12 mouse cellular contexts compared by ENCODE assay signal in the genomic region with DNA sequence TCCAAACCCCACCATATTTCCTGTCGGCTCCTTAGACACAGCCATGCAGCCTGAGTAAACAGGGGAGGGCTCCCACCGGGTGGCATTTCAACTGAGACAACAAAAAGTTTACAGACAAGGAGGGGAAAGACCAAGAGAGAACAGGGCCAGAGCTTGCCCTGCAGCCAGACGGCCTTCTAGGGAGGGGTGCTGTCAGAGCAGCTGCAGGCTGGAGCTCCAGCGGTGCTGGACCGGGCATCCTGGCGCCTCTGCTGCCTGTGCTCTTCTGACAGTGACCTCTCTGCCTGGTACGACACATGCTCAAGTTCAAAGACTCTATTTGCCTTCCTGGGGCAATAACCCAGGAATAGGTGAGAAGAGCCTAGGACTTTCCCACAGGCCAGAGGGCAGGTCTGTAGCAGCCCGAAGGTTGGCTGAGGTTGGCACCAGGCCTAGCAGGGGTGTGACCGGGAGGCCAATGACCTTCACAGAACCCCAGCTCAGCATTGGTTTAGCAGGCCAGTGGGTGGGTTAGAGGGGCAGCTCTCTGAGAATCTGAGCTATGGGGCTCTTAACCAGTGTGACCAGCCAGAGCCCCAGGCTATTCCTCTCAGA. TPM values are rescaled to one million over a fixed set of nuclear protein-coding genes. Genes with fewer than 3 reads are reported as not detected.
DNase-seq lines count a peak whose midpoint lies in the region; ATAC-seq lines count a peak whose summit lies in the region.
"Had no signal": no experiment of that assay in that cellular context is flagged by ENCODE, and none has a peak within 500 bp of the region (broad histone marks: within the 10 kb centered on the region; RNA-seq: fewer than 3 reads in every experiment).

No protein-coding gene starts in this region.

- H3K27me3 ChIP-seq in liver, embryonic 11.5 days (replicated peaks; ENCODE audit: control insufficient read depth, insufficient read depth, low read length): no peaks in the 10 kb centered on the region
- no peaks in the 10 kb centered on the region for H3K27me3 ChIP-seq in stomach, embryonic 16.5 days (ENCODE audit: control insufficient read depth, insufficient read depth, low read length)
- H3K27me3 ChIP-seq in hindbrain, embryonic 11.5 days (ENCODE audit: control insufficient read depth, insufficient read depth, low read length): no peaks in the 10 kb centered on the region
- H3K27me3 ChIP-seq: heart, embryonic 12.5 days; hindbrain, embryonic 15.5 days had no signal

- H3K4me3 ChIP-seq in liver, embryonic 11.5 days (ENCODE audit: low read depth, low read length): no peak overlapping the region
- H3K4me3 ChIP-seq in stomach, embryonic 16.5 days (replicated peaks; ENCODE audit: low read length): no peak overlapping the region
- H3K4me3 ChIP-seq in hindbrain, embryonic 11.5 days (ENCODE audit: low read depth, low read length): no peak overlapping the region
- H3K4me3 ChIP-seq: heart, embryonic 12.5 days; hindbrain, embryonic 15.5 days had no signal

- H3K4me2 ChIP-seq in liver, embryonic 11.5 days: no peak overlapping the region
- no peak overlapping the region for H3K4me2 ChIP-seq in stomach, embryonic 16.5 days (ENCODE audit: low read depth, low read length)
- no peak overlapping the region for H3K4me2 ChIP-seq in hindbrain, embryonic 11.5 days (replicated peaks; ENCODE audit: low read depth, low read length)
- H3K4me2 ChIP-seq: heart, embryonic 12.5 days; hindbrain, embryonic 15.5 days had no signal

- H3K36me3 ChIP-seq in liver, embryonic 11.5 days (ENCODE audit: control insufficient read depth, insufficient read depth, low read length): no peaks in the 10 kb centered on the region
- H3K36me3 ChIP-seq in stomach, embryonic 16.5 days (ENCODE audit: control insufficient read depth, insufficient read depth, low read length): no peaks in the 10 kb centered on the region
- no peaks in the 10 kb centered on the region for H3K36me3 ChIP-seq in hindbrain, embryonic 11.5 days (ENCODE audit: control insufficient read depth, insufficient read depth, low read length)
- H3K36me3 ChIP-seq: heart, embryonic 12.5 days; hindbrain, embryonic 15.5 days had no signal

- no peaks in the 10 kb centered on the region for H3K9me3 ChIP-seq in liver, embryonic 11.5 days (ENCODE audit: control insufficient read depth, low read length)
- no peaks in the 10 kb centered on the region for H3K9me3 ChIP-seq in stomach, embryonic 16.5 days (replicated peaks; ENCODE audit: control insufficient read depth, low read length)
- H3K9me3 ChIP-seq in hindbrain, embryonic 11.5 days (ENCODE audit: control insufficient read depth, low read length): no peaks in the 10 kb centered on the region
- H3K9me3 ChIP-seq: hindbrain, embryonic 15.5 days had no signal

- DNase-seq in liver: peak; percentile 38
- no peak for DNase-seq in liver, embryonic 11.5 days (ENCODE audit: low spot score)
- peak; percentile 76 for DNase-seq in adrenal gland, postnatal 14 days
- peak; percentile 89 to 92 for DNase-seq in kidney, postnatal 36 days
- no peak for DNase-seq in hindbrain, embryonic 11.5 days (ENCODE audit: low spot score)
- DNase-seq: cerebellum, adult 11 months; thymus, postnatal 14 days had no signal

- ATAC-seq in liver, embryonic 11.5 days (replicated peaks; ENCODE audit: low FRiP score): no peak
- ATAC-seq in stomach, embryonic 16.5 days (ENCODE audit: insufficient read depth, low FRiP score): peak; percentile 38; the same call in 1 of the 2 replicates
- no peak for ATAC-seq in erythroid progenitor cell, adult 5-6 weeks (replicated peaks; ENCODE audit: low FRiP score, poor library complexity, severe bottlenecking)
- ATAC-seq in hindbrain, embryonic 11.5 days (ENCODE audit: low FRiP score): no peak
- ATAC-seq: CD4-positive, CD25-positive, alpha-beta regulatory T cell, adult 4 months had no signal

- no peak overlapping the region for H3K9ac ChIP-seq in liver, embryonic 11.5 days (ENCODE audit: low read depth, low read length)
- peak overlapping the region; percentile 12; the same call in 1 of the 2 replicates for H3K9ac ChIP-seq in stomach, embryonic 16.5 days (ENCODE audit: low read length)
- H3K9ac ChIP-seq in hindbrain, embryonic 11.5 days (ENCODE audit: low read depth, low read length): no peak overlapping the region
- H3K9ac ChIP-seq: heart, embryonic 12.5 days; hindbrain, embryonic 15.5 days had no signal

- peaks cover 12% of the 10 kb centered on the region for H3K4me1 ChIP-seq in liver, embryonic 11.5 days (replicated peaks; ENCODE audit: control insufficient read depth, insufficient read depth, low read length)
- peaks cover 5% of the 10 kb centered on the region; the same call in 1 of the 2 replicates for H3K4me1 ChIP-seq in stomach, embryonic 16.5 days (ENCODE audit: control insufficient read depth, insufficient read depth, low read length)
- peaks cover 3% of the 10 kb centered on the region; the same call in 1 of the 2 replicates for H3K4me1 ChIP-seq in hindbrain, embryonic 11.5 days (replicated peaks; ENCODE audit: control insufficient read depth, insufficient read depth, low read length)

- no peak overlapping the region for H3K27ac ChIP-seq in liver, embryonic 11.5 days (ENCODE audit: low read depth, low read length)
- H3K27ac ChIP-seq in stomach, embryonic 16.5 days (ENCODE audit: low read length): no peak overlapping the region
- no peak overlapping the region for H3K27ac ChIP-seq in hindbrain, embryonic 11.5 days (ENCODE audit: low read depth, low read length)
- H3K27ac ChIP-seq: hindbrain, embryonic 15.5 days had no signal

- WGBS in liver, embryonic 11.5 days: 69% methylated on average over 9 of the region's 9 CpGs
- 53% methylated on average over 9 of the region's 9 CpGs for WGBS in stomach, embryonic 16.5 days
- 71% methylated on average over 9 of the region's 9 CpGs for WGBS in hindbrain, embryonic 11.5 days

RNA-seq across cellular contexts. Expression of a gene that starts 5.4 kb away (rescaled TPM):
- polyA plus RNA-seq in liver, embryonic 11.5 days (2014; fragmentation: Nextera tagmentation; extraction: Ambion mirVana): 22.0 and 23.8 TPM in 2 replicates
- 32.1 and 38.2 TPM in 2 replicates for total RNA-seq in adrenal gland, postnatal 14 days (2021)
- polyA plus RNA-seq in stomach, embryonic 16.5 days (2015; fragmentation: Nextera tagmentation; extraction: Ambion mirVana): 21.5 and 21.7 TPM in 2 replicates
- 49.0 and 56.6 TPM in 2 replicates for total RNA-seq in erythroid progenitor cell, adult 5-6 weeks (2015; ENCODE audit: low replicate concordance)
- 37.7 and 38.0 TPM in 2 replicates for total RNA-seq in erythroid progenitor cell, adult 5-6 weeks (2017; ENCODE audit: low replicate concordance)
- 15.7 and 21.8 TPM in 2 replicates for polyA plus RNA-seq in hindbrain, embryonic 11.5 days (2014; fragmentation: Nextera tagmentation; extraction: Ambion mirVana)

Comparison
In these comparisons a context has a peak if more than half of its experiments do, and no peak if none do; other contexts are left out.
1. DNase-seq: peak in liver (single experiment), adrenal gland, postnatal 14 days (single experiment) and kidney, postnatal 36 days (2 of 2); none in liver, embryonic 11.5 days (single experiment) and hindbrain, embryonic 11.5 days (single experiment).